Mouse (Mus musculus): Measurements from ENCODE around the gene Slc25a18. TPM values are rescaled to one million over a fixed set of nuclear protein-coding genes. Genes with fewer than 3 reads are reported as not detected.

Gene Slc25a18
- 0.10 TPM in 1 of 2 replicates, not detected in the other for polyA plus RNA-seq (2016; fragmentation: Nextera tagmentation; extraction: Ambion mirVana)

DNA sequence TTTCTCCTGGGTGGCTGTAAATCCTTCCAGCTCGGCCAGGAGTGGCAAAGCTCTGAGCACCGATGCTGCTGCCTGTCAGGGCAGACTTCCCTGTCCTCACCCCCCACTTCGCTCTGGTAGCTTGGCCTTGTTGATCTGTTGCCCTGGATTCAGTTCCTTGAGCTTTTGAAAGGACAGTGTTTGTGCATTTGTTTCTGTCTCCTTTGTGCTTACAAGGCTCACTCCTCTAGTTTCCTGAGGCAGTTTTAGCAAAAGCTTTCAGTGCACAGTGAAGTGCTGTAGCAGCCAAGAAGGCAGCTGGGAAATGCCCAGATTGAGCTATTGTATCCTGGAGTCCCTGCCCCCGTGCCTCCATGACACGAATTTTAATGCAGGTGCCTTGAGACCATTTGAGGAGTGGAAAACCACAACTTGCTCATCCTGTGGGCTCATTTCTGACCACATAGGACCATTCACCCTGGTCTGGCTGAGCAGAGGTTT is at the start of gene Slc25a18:
TSS of gene Slc25a18 (plus strand) at position 430 of the 480 bp plus-strand sequence.
- no peak for ATAC-seq (ENCODE audit: insufficient number of reproducible peaks, insufficient read depth, low FRiP score, low TSS enrichment, low read depth)
- H3K4me1 ChIP-seq (replicated peaks): no peaks in the 10 kb centered on the region
- no peak within 1 kb of the TSS for H3K9ac ChIP-seq (replicated peaks)
- no peak within 1 kb of the TSS for H3K4me2 ChIP-seq
- WGBS: 71% methylated on average over 5 of the region's 5 CpGs
- H3K27me3 ChIP-seq: no peaks in the 10 kb centered on the region
- H3K36me3 ChIP-seq: peaks cover 5% of the 10 kb centered on the region
- H3K27ac ChIP-seq: no peak within 1 kb of the TSS
- no peaks in the 10 kb centered on the region for H3K9me3 ChIP-seq
- H3K4me3 ChIP-seq (replicated peaks): no peak within 1 kb of the TSS

DNA sequence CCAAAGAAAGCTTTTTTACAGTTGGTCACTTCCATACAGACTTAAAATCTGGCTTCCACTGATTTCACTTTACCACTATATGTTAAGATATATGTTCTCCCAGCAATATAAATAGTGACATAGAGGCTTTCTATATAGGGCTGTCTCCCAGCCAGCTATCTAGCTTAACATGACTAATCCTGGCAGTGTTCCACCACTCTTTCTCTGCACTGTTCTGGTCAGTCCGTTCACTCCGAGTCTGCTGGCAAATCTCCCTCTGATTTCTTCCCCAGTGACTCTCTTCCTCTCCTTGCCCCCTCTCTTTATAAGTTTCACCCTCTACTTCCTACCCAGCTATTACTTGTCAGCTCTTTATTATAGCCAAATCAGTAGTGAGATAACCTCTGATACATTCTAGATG is 47.4 kb upstream of the Slc25a18 start:
- Histone ChIP-seq H3K27ac (no peak overlapping the region), H3K36me3 (no peaks in the 10 kb centered on the region), H3K27me3 (no peaks in the 10 kb centered on the region), H3K4me3 (replicated peaks) (no peak overlapping the region), H3K4me1 (replicated peaks) (no peaks in the 10 kb centered on the region), H3K4me2 (no peak overlapping the region), H3K9me3 (no peaks in the 10 kb centered on the region), H3K9ac (replicated peaks) (no peak overlapping the region)
- no peak for ATAC-seq (ENCODE audit: insufficient number of reproducible peaks, insufficient read depth, low FRiP score, low TSS enrichment, low read depth)
- WGBS: 90% methylated on average over 2 of the region's 2 CpGs

DNA sequence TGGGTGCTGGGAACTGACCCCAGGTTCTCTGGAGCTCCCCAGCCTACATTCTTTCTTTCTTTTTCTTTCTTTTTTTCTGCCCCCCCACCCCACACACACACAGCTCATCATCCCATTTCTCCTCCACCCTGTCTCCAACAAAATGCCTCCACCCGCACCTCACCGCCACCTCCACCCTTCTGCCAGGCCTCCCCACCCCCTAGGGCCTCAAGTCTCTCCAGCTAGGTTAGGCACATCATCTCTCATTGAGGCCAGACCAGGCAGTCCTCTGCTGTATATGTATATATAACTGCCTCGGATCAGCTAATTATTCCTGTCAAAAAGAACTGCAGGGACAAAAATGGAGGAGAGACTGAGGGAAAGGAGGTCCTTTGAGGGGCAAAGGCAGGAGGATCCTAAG is 37.4 kb upstream of the Slc25a18 start:
- no peak for ATAC-seq (ENCODE audit: insufficient number of reproducible peaks, insufficient read depth, low FRiP score, low TSS enrichment, low read depth)
- H3K36me3 ChIP-seq: peaks cover 25% of the 10 kb centered on the region
- no peaks in the 10 kb centered on the region for H3K4me1 ChIP-seq (replicated peaks)
- H3K9ac ChIP-seq (replicated peaks): no peak overlapping the region
- no peaks in the 10 kb centered on the region for H3K27me3 ChIP-seq
- H3K4me2 ChIP-seq: no peak overlapping the region
- no peak overlapping the region for H3K4me3 ChIP-seq (replicated peaks)
- no peak overlapping the region for H3K27ac ChIP-seq
- no peaks in the 10 kb centered on the region for H3K9me3 ChIP-seq
- 87% methylated on average over 3 of the region's 3 CpGs for WGBS

DNA sequence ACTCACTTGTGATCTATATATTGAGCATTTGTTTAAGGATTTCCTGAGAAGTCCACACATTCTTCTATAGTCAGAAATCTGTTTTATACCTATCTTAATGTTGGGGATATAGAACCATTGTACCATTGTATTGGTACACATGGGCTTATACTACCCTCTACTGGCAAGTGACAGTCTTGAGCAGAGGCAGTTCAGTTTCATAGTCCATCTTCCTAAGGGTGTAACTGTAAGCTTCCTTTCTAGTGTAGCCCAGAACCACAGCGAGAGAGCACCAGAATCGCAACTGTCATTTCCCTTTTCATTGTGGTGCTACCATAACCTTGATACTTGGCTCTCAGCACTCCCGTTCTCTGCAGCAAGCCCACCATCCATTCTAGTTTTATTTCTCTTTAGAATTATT is 36.8 kb upstream of the Slc25a18 start:
- H3K27me3 ChIP-seq: no peaks in the 10 kb centered on the region
- no peak overlapping the region for H3K27ac ChIP-seq
- no peak overlapping the region for H3K4me2 ChIP-seq
- H3K9me3 ChIP-seq: no peaks in the 10 kb centered on the region
- no peak overlapping the region for H3K9ac ChIP-seq (replicated peaks)
- 79% methylated on average over 3 of the region's 3 CpGs for WGBS
- no peak overlapping the region for H3K4me3 ChIP-seq (replicated peaks)
- H3K36me3 ChIP-seq: peaks cover 25% of the 10 kb centered on the region
- no peak for ATAC-seq (ENCODE audit: insufficient number of reproducible peaks, insufficient read depth, low FRiP score, low TSS enrichment, low read depth)
- H3K4me1 ChIP-seq (replicated peaks): no peaks in the 10 kb centered on the region

DNA sequence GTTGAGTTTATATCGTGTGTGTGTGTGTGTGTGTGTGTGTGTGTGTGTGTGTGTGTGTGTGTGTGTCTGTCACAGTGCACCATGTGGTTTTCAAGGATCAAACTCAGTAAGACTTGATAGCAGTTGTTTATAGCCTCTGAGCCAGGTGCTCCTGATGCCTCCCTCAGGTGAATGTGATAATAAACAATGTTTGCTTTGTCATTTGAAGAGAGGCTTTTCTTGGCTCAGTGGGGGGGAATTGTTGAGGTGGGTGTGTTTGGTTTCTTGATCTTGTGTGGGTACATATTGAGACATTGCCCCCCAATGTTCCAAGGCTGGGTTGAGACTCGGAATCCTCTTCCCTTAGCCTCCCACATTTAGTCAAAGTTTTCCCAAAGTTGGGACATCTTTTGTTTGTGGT is 30.2 kb upstream of the Slc25a18 start:
- Histone ChIP-seq H3K4me1 (replicated peaks) (no peaks in the 10 kb centered on the region), H3K9me3 (no peaks in the 10 kb centered on the region), H3K9ac (replicated peaks) (no peak overlapping the region), H3K27ac (no peak overlapping the region), H3K36me3 (peaks cover 10% of the 10 kb centered on the region), H3K4me3 (replicated peaks) (no peak overlapping the region), H3K4me2 (no peak overlapping the region), H3K27me3 (no peaks in the 10 kb centered on the region)
- 80% methylated on average over 2 of the region's 2 CpGs for WGBS
- no peak for ATAC-seq (ENCODE audit: insufficient number of reproducible peaks, insufficient read depth, low FRiP score, low TSS enrichment, low read depth)

DNA sequence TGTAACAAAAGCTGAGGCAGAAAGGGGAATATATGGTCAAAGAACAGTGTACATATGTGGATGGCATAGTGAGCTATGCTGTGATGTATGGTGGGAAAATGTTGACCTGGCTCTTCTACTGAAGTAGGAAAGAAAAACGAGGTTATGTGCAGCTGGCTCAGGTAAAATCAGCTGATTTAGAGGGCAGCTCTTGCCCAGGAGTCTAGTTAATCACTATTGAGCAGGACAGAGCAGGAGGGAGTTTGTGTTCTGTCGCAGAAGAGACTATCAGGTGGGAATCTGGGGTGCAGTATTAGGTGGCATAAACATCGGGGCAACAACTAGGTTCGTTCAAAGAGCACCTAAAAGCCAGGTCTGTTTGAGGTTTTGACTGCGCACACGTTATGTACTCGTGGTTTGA is 29.1 kb upstream of the Slc25a18 start:
- no peak overlapping the region for H3K4me2 ChIP-seq
- no peaks in the 10 kb centered on the region for H3K27me3 ChIP-seq
- H3K4me1 ChIP-seq (replicated peaks): no peaks in the 10 kb centered on the region
- ATAC-seq (ENCODE audit: insufficient number of reproducible peaks, insufficient read depth, low FRiP score, low TSS enrichment, low read depth): no peak
- no peak overlapping the region for H3K27ac ChIP-seq
- H3K4me3 ChIP-seq (replicated peaks): no peak overlapping the region
- H3K9me3 ChIP-seq: no peaks in the 10 kb centered on the region
- WGBS: 88% methylated on average over 7 of the region's 7 CpGs
- peaks cover 9% of the 10 kb centered on the region; the same call in 1 of the 2 replicates for H3K36me3 ChIP-seq
- H3K9ac ChIP-seq (replicated peaks): no peak overlapping the region

DNA sequence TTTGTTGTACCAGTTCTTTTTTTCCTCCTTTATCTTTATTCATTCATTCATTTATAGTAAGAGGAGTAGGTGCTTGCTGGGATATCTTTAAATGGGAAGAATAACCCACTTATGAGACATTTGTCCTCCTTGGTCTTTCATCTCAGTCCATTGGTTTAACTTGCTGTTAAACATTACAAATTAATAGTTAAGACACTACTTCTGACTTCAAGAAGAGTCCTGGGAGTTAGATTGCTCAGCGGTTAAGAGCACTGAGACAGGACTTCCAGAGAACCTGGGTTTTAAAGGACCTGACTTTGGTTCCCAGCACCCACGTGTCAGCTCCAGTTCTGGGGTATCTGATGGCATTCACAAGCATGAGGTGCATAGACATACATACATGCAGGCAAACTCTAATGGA is 27.0 kb upstream of the Slc25a18 start:
- H3K4me1 ChIP-seq (replicated peaks): no peaks in the 10 kb centered on the region
- no peak overlapping the region for H3K4me3 ChIP-seq (replicated peaks)
- no peak overlapping the region for H3K4me2 ChIP-seq
- 93% methylated on average over 2 of the region's 2 CpGs for WGBS
- H3K27me3 ChIP-seq: no peaks in the 10 kb centered on the region
- H3K9me3 ChIP-seq: no peaks in the 10 kb centered on the region
- ATAC-seq (ENCODE audit: insufficient number of reproducible peaks, insufficient read depth, low FRiP score, low TSS enrichment, low read depth): no peak
- no peak overlapping the region for H3K9ac ChIP-seq (replicated peaks)
- no peak overlapping the region for H3K27ac ChIP-seq
- H3K36me3 ChIP-seq: peaks cover 21% of the 10 kb centered on the region

DNA sequence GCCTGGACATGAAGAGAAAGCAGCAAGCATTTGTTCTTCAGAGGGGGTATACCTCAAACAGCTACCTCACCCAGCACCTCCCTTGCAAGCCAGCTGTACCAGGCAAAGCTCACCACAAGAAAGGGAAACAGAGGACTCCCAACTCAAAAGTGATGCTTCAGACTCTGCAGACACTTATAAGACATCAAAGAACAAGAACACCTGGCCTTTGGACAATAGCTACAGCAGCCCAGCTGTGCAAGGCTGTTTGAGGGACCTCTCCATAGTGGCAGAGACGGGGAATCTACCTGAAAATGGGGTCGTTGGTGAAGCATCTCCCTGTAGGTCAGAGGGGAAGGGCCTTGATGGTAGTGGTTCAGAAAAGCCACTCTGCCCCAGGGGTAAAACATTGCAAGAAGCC is 12.2 kb upstream of the Slc25a18 start:
- peaks cover 90% of the 10 kb centered on the region for H3K36me3 ChIP-seq
- H3K9ac ChIP-seq (replicated peaks): no peak overlapping the region
- no peak overlapping the region for H3K4me3 ChIP-seq (replicated peaks)
- no peaks in the 10 kb centered on the region for H3K9me3 ChIP-seq
- no peak overlapping the region for H3K27ac ChIP-seq
- no peak overlapping the region for H3K4me2 ChIP-seq
- WGBS: 81% methylated on average over 2 of the region's 2 CpGs
- no peaks in the 10 kb centered on the region for H3K27me3 ChIP-seq
- no peak for ATAC-seq (ENCODE audit: insufficient number of reproducible peaks, insufficient read depth, low FRiP score, low TSS enrichment, low read depth)
- no peaks in the 10 kb centered on the region for H3K4me1 ChIP-seq (replicated peaks)

DNA sequence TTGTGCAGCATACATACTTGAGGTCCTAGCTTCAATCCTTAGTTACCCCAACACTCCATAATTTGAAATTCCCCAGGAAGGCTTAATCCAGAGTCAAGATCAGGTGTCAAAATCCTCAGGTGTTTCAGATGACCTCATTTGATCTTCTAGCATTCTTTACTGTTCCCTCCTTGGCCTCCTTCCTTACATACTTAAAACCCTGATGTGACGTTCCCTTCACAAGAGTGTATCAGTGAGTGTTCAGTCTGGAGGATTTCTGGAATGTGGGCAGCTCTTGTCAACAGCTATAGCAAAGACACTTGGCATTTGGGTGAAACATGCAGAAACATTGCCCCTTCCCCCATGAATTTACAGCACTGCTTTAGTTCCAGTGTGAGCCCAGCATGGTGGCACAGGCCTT is 3.4 kb upstream of the Slc25a18 start:
- Histone ChIP-seq H3K27me3 (no peaks in the 10 kb centered on the region), H3K9me3 (no peaks in the 10 kb centered on the region), H3K9ac (replicated peaks) (no peak overlapping the region), H3K4me2 (no peak overlapping the region), H3K4me3 (replicated peaks) (no peak overlapping the region), H3K36me3 (peaks cover 27% of the 10 kb centered on the region), H3K4me1 (replicated peaks) (no peaks in the 10 kb centered on the region), H3K27ac (no peak overlapping the region)
- 88% methylated on average over 1 of the region's 1 CpGs for WGBS
- no peak for ATAC-seq (ENCODE audit: insufficient number of reproducible peaks, insufficient read depth, low FRiP score, low TSS enrichment, low read depth)

DNA sequence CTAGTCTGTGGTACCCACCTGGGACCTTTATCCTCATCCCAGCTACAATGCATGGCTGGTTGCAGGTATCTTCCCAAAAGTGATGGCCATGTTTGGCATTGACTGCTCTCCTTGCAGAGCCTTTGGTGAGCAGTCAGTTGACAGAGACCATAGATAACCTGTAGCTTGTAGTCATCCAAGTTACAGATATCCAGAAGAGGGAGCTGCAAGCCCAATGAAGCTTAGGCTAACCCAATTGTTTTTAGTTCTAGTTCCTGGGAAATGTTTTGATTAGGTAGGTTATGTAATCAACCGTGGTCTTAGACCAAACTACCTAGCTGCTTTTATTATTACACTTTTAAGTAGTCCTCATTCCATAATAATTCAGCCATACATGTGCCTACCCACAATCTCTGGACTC is 2.0 kb upstream of the Slc25a18 start:
- no peaks in the 10 kb centered on the region for H3K4me1 ChIP-seq (replicated peaks)
- no peak overlapping the region for H3K4me3 ChIP-seq (replicated peaks)
- H3K9ac ChIP-seq (replicated peaks): no peak overlapping the region
- ATAC-seq (ENCODE audit: insufficient number of reproducible peaks, insufficient read depth, low FRiP score, low TSS enrichment, low read depth): no peak
- no peaks in the 10 kb centered on the region for H3K27me3 ChIP-seq
- 90% methylated on average over 1 of the region's 1 CpGs for WGBS
- no peak overlapping the region for H3K4me2 ChIP-seq
- no peaks in the 10 kb centered on the region for H3K9me3 ChIP-seq
- no peak overlapping the region for H3K27ac ChIP-seq
- peaks cover 14% of the 10 kb centered on the region for H3K36me3 ChIP-seq

DNA sequence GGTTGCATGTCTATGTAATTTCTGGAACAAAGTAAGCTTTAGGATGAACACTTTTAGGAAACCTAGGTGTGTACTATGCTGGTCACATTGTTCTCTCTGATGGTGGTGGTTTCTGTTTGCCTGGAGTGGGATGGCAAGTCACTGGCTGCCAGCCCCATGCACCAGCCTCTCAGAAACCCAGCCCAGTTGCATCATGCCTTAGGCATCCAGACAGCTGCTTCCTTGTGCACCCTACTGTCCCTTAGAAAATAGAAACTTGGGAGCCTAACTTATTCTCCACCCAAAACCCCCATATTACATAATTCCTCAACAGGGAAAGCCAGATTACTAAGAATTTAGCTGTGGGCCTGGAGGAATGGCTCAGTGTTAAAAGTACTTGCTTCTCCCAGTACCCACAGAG is 1.4 kb upstream of the Slc25a18 start:
- Histone ChIP-seq H3K9ac (replicated peaks) (no peak overlapping the region), H3K4me2 (no peak overlapping the region), H3K9me3 (no peaks in the 10 kb centered on the region), H3K27me3 (no peaks in the 10 kb centered on the region), H3K27ac (no peak overlapping the region), H3K36me3 (peaks cover 9% of the 10 kb centered on the region), H3K4me3 (replicated peaks) (no peak overlapping the region), H3K4me1 (replicated peaks) (no peaks in the 10 kb centered on the region)
- ATAC-seq (ENCODE audit: insufficient number of reproducible peaks, insufficient read depth, low FRiP score, low TSS enrichment, low read depth): no peak

DNA sequence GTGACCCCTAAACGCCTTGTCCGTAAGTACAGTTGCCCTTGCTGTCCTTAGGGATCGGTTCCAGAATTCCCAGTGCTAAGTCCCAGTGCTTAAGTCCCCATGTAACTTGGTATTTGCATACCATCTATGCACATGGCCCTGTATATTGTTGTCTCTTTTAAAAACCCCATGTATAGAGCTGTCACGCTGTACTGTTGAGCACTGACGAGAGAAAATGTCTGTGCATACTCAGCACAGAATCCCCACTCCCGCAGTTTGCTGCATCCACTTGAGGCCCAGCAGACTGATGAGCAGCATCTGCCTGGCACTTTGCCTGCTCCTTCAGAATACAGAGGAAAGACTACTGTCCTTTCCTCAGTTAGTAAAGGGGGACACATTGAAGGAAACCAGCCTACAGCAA is 385 bp downstream of the Slc25a18 start:
- H3K4me1 ChIP-seq (replicated peaks): no peaks in the 10 kb centered on the region
- H3K36me3 ChIP-seq: peaks cover 4% of the 10 kb centered on the region; the same call in 1 of the 2 replicates
- no peak for ATAC-seq (ENCODE audit: insufficient number of reproducible peaks, insufficient read depth, low FRiP score, low TSS enrichment, low read depth)
- no peak overlapping the region for H3K9ac ChIP-seq (replicated peaks)
- H3K4me2 ChIP-seq: no peak overlapping the region
- H3K9me3 ChIP-seq: no peaks in the 10 kb centered on the region
- no peak overlapping the region for H3K27ac ChIP-seq
- H3K4me3 ChIP-seq (replicated peaks): no peak overlapping the region
- WGBS: 94% methylated on average over 6 of the region's 6 CpGs
- no peaks in the 10 kb centered on the region for H3K27me3 ChIP-seq

Data from limb, embryonic 12.5 days (tissue).